ENCODE assay signal across 9 mouse cellular contexts in the genomic region with DNA sequence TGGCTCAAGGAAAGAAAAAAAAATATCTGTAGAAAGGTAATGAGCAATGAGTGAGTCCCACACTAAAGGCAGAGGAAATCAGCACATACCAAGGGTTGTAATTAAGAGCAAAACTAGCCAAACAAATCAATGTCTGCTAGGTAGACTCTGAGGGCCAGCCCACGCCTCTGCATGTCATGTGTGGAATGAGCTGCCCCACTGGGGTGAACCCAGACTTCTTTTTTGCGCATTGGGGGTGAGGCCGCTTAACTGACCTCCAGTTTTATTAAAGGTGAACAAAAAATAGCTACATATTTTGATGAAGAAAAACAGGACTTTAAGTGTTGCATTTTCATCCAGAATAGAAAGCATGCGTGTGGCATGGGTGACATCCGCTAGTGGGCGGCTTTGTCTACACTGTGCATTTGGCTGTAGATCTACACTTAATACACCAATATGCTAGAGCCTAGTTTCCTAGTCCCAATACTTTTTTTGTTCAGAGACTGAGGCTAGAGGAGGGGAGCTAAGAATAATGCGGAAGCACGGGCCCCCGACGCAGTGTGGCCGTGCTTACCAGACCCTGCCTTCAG.
A peak's percentile ranks its signal among the peaks of the same experiment; 100 is the strongest.
DNase-seq lines count a peak whose midpoint lies in the region; ATAC-seq lines count a peak whose summit lies in the region.
"Had no signal": no experiment of that assay in that cellular context is flagged by ENCODE, and none has a peak within 500 bp of the region (broad histone marks: within the 10 kb centered on the region; RNA-seq: fewer than 3 reads in every experiment).

No protein-coding gene starts in this region.

- H3K4me2 ChIP-seq in heart, embryonic 16.5 days (ENCODE audit: low read depth, low read length) = peak overlapping the region; percentile 78
- peak overlapping the region; percentile 30 for H3K4me2 ChIP-seq in forebrain, embryonic 16.5 days (ENCODE audit: low read length)
- peak overlapping the region; percentile 51 for H3K4me2 ChIP-seq in midbrain, embryonic 13.5 days (replicated peaks)
- H3K4me2 ChIP-seq in liver, embryonic 12.5 days = no peak overlapping the region

- no peak overlapping the region for H3K27ac ChIP-seq in heart, embryonic 16.5 days (ENCODE audit: low read length)
- no peak overlapping the region for H3K27ac ChIP-seq in brown adipose tissue, adult 24 weeks (replicated peaks; ENCODE audit: low read depth, low read length)
- no peak overlapping the region for H3K27ac ChIP-seq in forebrain, embryonic 16.5 days (ENCODE audit: low read length)
- H3K27ac ChIP-seq in midbrain, embryonic 13.5 days = peak overlapping the region; percentile 54
- H3K27ac ChIP-seq in liver, embryonic 12.5 days = no peak overlapping the region

- H3K9me3 ChIP-seq in heart, embryonic 16.5 days (replicated peaks; ENCODE audit: control insufficient read depth, low read length) = no peaks in the 10 kb centered on the region
- H3K9me3 ChIP-seq in forebrain, embryonic 16.5 days (ENCODE audit: control insufficient read depth, low read length) = no peaks in the 10 kb centered on the region
- no peaks in the 10 kb centered on the region for H3K9me3 ChIP-seq in midbrain, embryonic 13.5 days
- H3K9me3 ChIP-seq in liver, embryonic 12.5 days (replicated peaks) = no peaks in the 10 kb centered on the region

- H3K4me1 ChIP-seq in heart, embryonic 16.5 days (ENCODE audit: control insufficient read depth, insufficient read depth, low read length) = peaks cover 17% of the 10 kb centered on the region
- H3K4me1 ChIP-seq in brown adipose tissue, adult 24 weeks (ENCODE audit: control insufficient read depth, insufficient read depth, insufficient read length, low read length) = 0 out of 2 replicates have a peak, but pooled peaks cover 3% of the 10 kb centered on the region
- peaks cover 18% of the 10 kb centered on the region for H3K4me1 ChIP-seq in forebrain, embryonic 16.5 days (replicated peaks; ENCODE audit: control insufficient read depth, insufficient read depth, low read length)
- H3K4me1 ChIP-seq in midbrain, embryonic 13.5 days (replicated peaks) = peaks cover 48% of the 10 kb centered on the region
- H3K4me1 ChIP-seq in liver, embryonic 12.5 days = no peaks in the 10 kb centered on the region

- 0 out of 2 replicates have a peak overlapping the region, but pooled peaks have one; percentile 43 for H3K9ac ChIP-seq in heart, embryonic 16.5 days (ENCODE audit: low read length)
- no peak overlapping the region for H3K9ac ChIP-seq in forebrain, embryonic 16.5 days (replicated peaks; ENCODE audit: low read depth, low read length)
- peak overlapping the region; percentile 43; the same call in 1 of the 2 replicates for H3K9ac ChIP-seq in midbrain, embryonic 13.5 days (replicated peaks)
- no peak overlapping the region for H3K9ac ChIP-seq in liver, embryonic 12.5 days

- ATAC-seq in heart, embryonic 16.5 days (replicated peaks; ENCODE audit: extremely low read depth, insufficient read depth, low FRiP score) = no peak
- no peak; the same call in 1 of the 2 replicates for ATAC-seq in forebrain, embryonic 16.5 days
- ATAC-seq in midbrain, embryonic 13.5 days = peak; percentile 46; the same call in 1 of the 2 replicates
- no peak for ATAC-seq in activated CD4-positive, CD25-positive, alpha-beta regulatory T cell, adult 4 months
- no peak for ATAC-seq in liver, embryonic 12.5 days

- no peak for DNase-seq in heart, adult 11 months
- no peak for DNase-seq in ovary, postnatal 10 days (ENCODE audit: low spot score)
- DNase-seq: gastrocnemius, postnatal 36 days had no signal

- no peaks in the 10 kb centered on the region for H3K27me3 ChIP-seq in heart, embryonic 16.5 days (ENCODE audit: control insufficient read depth, insufficient read depth, low read length)
- H3K27me3 ChIP-seq in forebrain, embryonic 16.5 days (replicated peaks; ENCODE audit: control insufficient read depth, insufficient read depth, low read length) = no peaks in the 10 kb centered on the region
- H3K27me3 ChIP-seq in midbrain, embryonic 13.5 days = no peaks in the 10 kb centered on the region
- no peaks in the 10 kb centered on the region for H3K27me3 ChIP-seq in liver, embryonic 12.5 days (replicated peaks)

- 85% methylated on average over 11 of the region's 11 CpGs for WGBS in heart, embryonic 16.5 days
- 91% methylated on average over 11 of the region's 11 CpGs for WGBS in forebrain, embryonic 16.5 days
- WGBS in midbrain, embryonic 13.5 days = 83% methylated on average over 11 of the region's 11 CpGs
- 83% methylated on average over 11 of the region's 11 CpGs for WGBS in liver, embryonic 12.5 days (ENCODE audit: insufficient replicate concordance)

- H3K4me3 ChIP-seq in heart, embryonic 16.5 days (ENCODE audit: low read length) = peak overlapping the region; percentile 51
- H3K4me3 ChIP-seq in brown adipose tissue, adult 24 weeks (ENCODE audit: insufficient read depth, low read depth, low read length) = peak overlapping the region; percentile 33; the same call in 1 of the 2 replicates
- no peak overlapping the region for H3K4me3 ChIP-seq in forebrain, embryonic 16.5 days (replicated peaks; ENCODE audit: low read length)
- H3K4me3 ChIP-seq in midbrain, embryonic 13.5 days (replicated peaks) = no peak overlapping the region
- no peak overlapping the region for H3K4me3 ChIP-seq in liver, embryonic 12.5 days

- no peaks in the 10 kb centered on the region for H3K36me3 ChIP-seq in heart, embryonic 16.5 days (ENCODE audit: control insufficient read depth, insufficient read depth)
- no peaks in the 10 kb centered on the region for H3K36me3 ChIP-seq in forebrain, embryonic 16.5 days (ENCODE audit: control insufficient read depth, insufficient read depth)
- no peaks in the 10 kb centered on the region for H3K36me3 ChIP-seq in midbrain, embryonic 13.5 days
- no peaks in the 10 kb centered on the region for H3K36me3 ChIP-seq in liver, embryonic 12.5 days

Comparison
In these comparisons a context has a peak if more than half of its experiments do, and no peak if none do; other contexts are left out.
1. H3K4me3 ChIP-seq: peak in heart, embryonic 16.5 days (single experiment) and brown adipose tissue, adult 24 weeks (single experiment); none in forebrain, embryonic 16.5 days (single experiment), midbrain, embryonic 13.5 days (single experiment) and liver, embryonic 12.5 days (single experiment).
2. H3K9ac ChIP-seq: peak in heart, embryonic 16.5 days (single experiment) and midbrain, embryonic 13.5 days (single experiment); none in forebrain, embryonic 16.5 days (single experiment) and liver, embryonic 12.5 days (single experiment).